Mouse (Mus musculus) heart, postnatal 0 days (tissue): ENCODE measurements at regions not wholly inside any gene's neighbourhood (a gene's known extent, or its start where the extent isn't known, plus 50 kb on each side); places are given as distances from the start of the nearest gene placed in this dataset.

ENCODE experiments used
- ATAC-seq: fragments of 200-750 bp; cut with Nextera tagmentation; 2 replicates; pipeline ENCODE4 v1.8.0; 2017; ENCODE audit warnings: low read depth, moderate number of reproducible peaks, moderate library complexity; ENCODE audit not compliant: insufficient read depth
- DNase-seq: peaks from one replicate; pipeline ENCODE4 v3.0.0-alpha.2; 2016; ENCODE audit warnings: low spot score
- H3K27ac ChIP-seq: fragments of 300-500 bp; sonication (generic); 2 replicates; pipeline ENCODE4 v1.5.1; 2014; ENCODE audit warnings: low read depth, mild to moderate bottlenecking
- H3K27me3 ChIP-seq: fragments of 300-500 bp; sonication (generic); 2 replicates; pipeline ENCODE4 v1.6.1; 2014; ENCODE audit warnings: low read length, mixed read lengths; ENCODE audit not compliant: control insufficient read depth, insufficient read depth
- H3K36me3 ChIP-seq: fragments of 300-500 bp; sonication (generic); replicated peaks from 2 replicates; pipeline ENCODE4 v1.6.1; 2014; ENCODE audit warnings: low read length, mixed read lengths; ENCODE audit not compliant: control insufficient read depth, insufficient read depth
- H3K4me1 ChIP-seq: fragments of 300-500 bp; sonication (generic); 2 replicates; pipeline ENCODE4 v1.6.1; 2014; ENCODE audit warnings: antibody characterized with exemption; ENCODE audit not compliant: control insufficient read depth, insufficient read depth
- H3K4me2 ChIP-seq: fragments of 300-500 bp; sonication (generic); 2 replicates; pipeline ENCODE4 v1.6.1; 2014; ENCODE audit warnings: low read depth, mild to moderate bottlenecking, low read length, moderate library complexity
- H3K4me3 ChIP-seq: fragments of 300-500 bp; sonication (generic); 2 replicates; pipeline ENCODE4 v1.5.1; 2014; ENCODE audit warnings: low read depth, low read length
- H3K9ac ChIP-seq: fragments of 300-500 bp; sonication (generic); replicated peaks from 2 replicates; pipeline ENCODE4 v1.6.1; 2014; ENCODE audit warnings: low read depth, low read length, mixed read lengths
- H3K9me3 ChIP-seq: fragments of 300-500 bp; sonication (generic); replicated peaks from 2 replicates; pipeline ENCODE4 v1.6.1; 2016; ENCODE audit warnings: low read length; ENCODE audit not compliant: control insufficient read depth
- CTCF ChIP-seq: IDR thresholded peaks from 2 replicates; pipeline ENCODE4 v1.5.1; 2016; ENCODE audit warnings: antibody characterized with exemption, control low read depth, low read depth
- EP300 ChIP-seq: IDR thresholded peaks from 2 replicates; pipeline ENCODE4 v1.6.1; 2016; ENCODE audit warnings: antibody characterized with exemption, low read depth
- WGBS: fragments of 180-500 bp; shearing (Covaris S2); extraction: QIAGEN DNeasy Blood & Tissue Kit; methylation state at CpG from one replicate; pipeline ENCODE4 v1.1.7; 2014; 5-methylcytosine and 5-hydroxymethylcytosine counted together

- no peak overlapping the region for H3K4me2 ChIP-seq
- H3K27me3 ChIP-seq: no peaks in the 10 kb centered on the region
- H3K9ac ChIP-seq: no peak overlapping the region
- DNase-seq (no peak), ATAC-seq (no peak)
- no peaks in the 10 kb centered on the region for H3K4me1 ChIP-seq
- TF ChIP-seq EP300: no peak
- no peaks in the 10 kb centered on the region for H3K36me3 ChIP-seq
- 87% methylated on average over 2 of the region's 2 CpGs for WGBS
- H3K4me3 ChIP-seq: no peak overlapping the region
- H3K9me3 ChIP-seq: no peaks in the 10 kb centered on the region
- H3K27ac ChIP-seq: no peak overlapping the region
Observed at GRCm38 (mm10) chr2:138640654-138641053, 384.3 kb downstream of the Btbd3 start.

- 85% methylated on average over 1 of the region's 1 CpGs for WGBS
- DNase-seq (no peak), ATAC-seq (no peak)
Observed at GRCm38 (mm10) chr2:138641335-138641734, 385.0 kb downstream of the Btbd3 start.

GRCm38 (mm10) chr2:138648616-138649015 is 392.3 kb downstream of the Btbd3 start:
- H3K4me3 ChIP-seq: no peak overlapping the region
- no peaks in the 10 kb centered on the region for H3K36me3 ChIP-seq
- no peak for ATAC-seq
- no peak overlapping the region for H3K9ac ChIP-seq
- no peak overlapping the region for H3K27ac ChIP-seq
- H3K4me1 ChIP-seq: no peaks in the 10 kb centered on the region
- H3K27me3 ChIP-seq: no peaks in the 10 kb centered on the region
- no peak for TF ChIP-seq EP300
- TF ChIP-seq CTCF: no peak
- H3K9me3 ChIP-seq: no peaks in the 10 kb centered on the region
- no peak overlapping the region for H3K4me2 ChIP-seq
- no peak for DNase-seq
- WGBS: 47% methylated on average over 3 of the region's 3 CpGs

More at GRCm38 (mm10) chr2:138641335-138641734, 385.0 kb downstream of the Btbd3 start:
- no peak overlapping the region for H3K27ac ChIP-seq
- no peaks in the 10 kb centered on the region for H3K27me3 ChIP-seq
- H3K4me1 ChIP-seq: no peaks in the 10 kb centered on the region
- no peaks in the 10 kb centered on the region for H3K36me3 ChIP-seq
- no peaks in the 10 kb centered on the region for H3K9me3 ChIP-seq
- H3K9ac ChIP-seq: no peak overlapping the region
- no peak overlapping the region for H3K4me3 ChIP-seq
- no peak for TF ChIP-seq CTCF
- TF ChIP-seq EP300: no peak
- H3K4me2 ChIP-seq: no peak overlapping the region

- Histone ChIP-seq H3K27ac (no peak overlapping the region), H3K4me3 (no peak overlapping the region), H3K4me2 (no peak overlapping the region), H3K4me1 (no peaks in the 10 kb centered on the region), H3K9ac (no peak overlapping the region), H3K9me3 (no peaks in the 10 kb centered on the region), H3K27me3 (no peaks in the 10 kb centered on the region), H3K36me3 (no peaks in the 10 kb centered on the region)
- DNase-seq (no peak), ATAC-seq (no peak)
- TF ChIP-seq CTCF (no peak), EP300 (no peak)
Observed at GRCm38 (mm10) chr2:138659376-138659775, 403.0 kb downstream of the Btbd3 start.

- Histone ChIP-seq H3K4me3 (no peak overlapping the region), H3K27me3 (no peaks in the 10 kb centered on the region), H3K36me3 (no peaks in the 10 kb centered on the region), H3K4me1 (no peaks in the 10 kb centered on the region), H3K27ac (no peak overlapping the region), H3K9ac (no peak overlapping the region), H3K9me3 (no peaks in the 10 kb centered on the region), H3K4me2 (no peak overlapping the region)
- no peak for ATAC-seq
- TF ChIP-seq EP300 (no peak), CTCF (no peak)
- DNase-seq: no peak
Observed at GRCm38 (mm10) chr2:138670307-138670706, 413.9 kb downstream of the Btbd3 start.

- no peak for ATAC-seq
- no peak for DNase-seq
- Histone ChIP-seq H3K4me1 (no peaks in the 10 kb centered on the region), H3K9ac (no peak overlapping the region), H3K27ac (no peak overlapping the region), H3K36me3 (no peaks in the 10 kb centered on the region), H3K4me2 (no peak overlapping the region), H3K4me3 (no peak overlapping the region), H3K27me3 (no peaks in the 10 kb centered on the region), H3K9me3 (no peaks in the 10 kb centered on the region)
- no peak for TF ChIP-seq EP300
- no peak for TF ChIP-seq CTCF
Observed at GRCm38 (mm10) chr2:138674801-138675200, 418.4 kb downstream of the Btbd3 start.
